Comparison of ENCODE assay signal across 15 mouse cellular contexts in the genomic region with DNA sequence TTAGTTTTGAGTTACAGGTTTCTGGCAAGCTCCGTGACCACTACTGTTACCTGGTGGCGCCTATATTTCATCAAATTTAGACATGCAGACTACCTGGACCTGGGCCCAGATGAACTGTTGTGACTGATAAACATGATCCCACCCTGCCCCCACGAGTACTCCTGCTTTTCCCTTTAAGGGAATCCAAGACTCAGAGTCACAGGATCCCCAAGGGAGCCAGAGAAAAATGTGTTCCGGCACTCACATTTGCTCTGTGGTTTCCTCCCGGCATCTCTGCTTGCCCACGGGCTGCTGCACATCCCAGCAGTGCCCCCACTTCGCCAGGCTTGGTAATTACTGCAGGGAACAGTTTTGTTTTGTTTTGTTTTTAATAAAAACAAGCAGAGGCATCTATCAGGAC. TPM values are rescaled to one million over a fixed set of nuclear protein-coding genes. Genes with fewer than 3 reads are reported as not detected.
DNase-seq lines count a peak whose midpoint lies in the region; ATAC-seq and TF ChIP-seq lines count a peak whose summit lies in the region.
"Had no signal": no experiment of that assay in that cellular context is flagged by ENCODE, and none has a peak within 500 bp of the region (broad histone marks: within the 10 kb centered on the region; RNA-seq: fewer than 3 reads in every experiment).

No protein-coding gene starts in this region.

- H3K27me3 ChIP-seq in Patski, result no peaks in the 10 kb centered on the region
- no peaks in the 10 kb centered on the region for H3K27me3 ChIP-seq in liver, postnatal 0 days (ENCODE audit: insufficient read depth, low read length)
- H3K27me3 ChIP-seq: CH12.LX; heart, embryonic 15.5 days had no signal

- TF ChIP-seq CTCF in Patski (IDR thresholded peaks at IDR 0.05), result no peak
- no peak for TF ChIP-seq CTCF in liver, postnatal 0 days (IDR thresholded peaks at IDR 0.05; ENCODE audit: low read depth)

- no peak overlapping the region for H3K4me3 ChIP-seq in liver, postnatal 0 days (ENCODE audit: low read depth, low read length)
- H3K4me3 ChIP-seq: heart, embryonic 15.5 days had no signal

- intact Hi-C loops in gastrocnemius, postnatal 14 days (cut with DNase I; ENCODE audit: low total_unique reads), result no loop called here
- intact Hi-C loops in gastrocnemius, postnatal 36 days (cut with DNase I), result no loop called here
- intact Hi-C loops in left cerebral cortex, postnatal 4 days (cut with DNase I), result no loop called here
- intact Hi-C loops in left cerebral cortex, postnatal 14 days (cut with DNase I), result no loop called here

- peak; percentile 10 for DNase-seq in gastrocnemius, postnatal 14 days
- DNase-seq in gastrocnemius, postnatal 36 days, result no peak
- peak; percentile 37 for DNase-seq in left cerebral cortex, postnatal 4 days
- no peak for DNase-seq in left cerebral cortex, postnatal 14 days (ENCODE audit: low spot score in 2 of 2)
- DNase-seq in Patski (ENCODE audit: low read depth, low spot score), result peak; percentile 47
- DNase-seq in kidney, postnatal 36 days, result peak; percentile 14 to 33
- DNase-seq in liver, postnatal 0 days, result no peak
- no peak for DNase-seq in thymus, postnatal 36 days
- DNase-seq: cerebellum, adult 18-20 months; layer of hippocampus, postnatal 36 days; liver; midbrain, embryonic 14.5 days had no signal

- TF ChIP-seq EP300 in liver, postnatal 0 days (IDR thresholded peaks at IDR 0.05; ENCODE audit: low read depth), result no peak

- H3K27ac ChIP-seq in liver, postnatal 0 days (ENCODE audit: low read depth), result no peak overlapping the region
- H3K27ac ChIP-seq: heart, embryonic 15.5 days; stomach, postnatal 0 days had no signal

- WGBS in liver, postnatal 0 days (ENCODE audit: insufficient replicate concordance), result 61% methylated on average over 7 of the region's 7 CpGs

- H3K9me3 ChIP-seq in liver, postnatal 0 days (ENCODE audit: low read length), result 0 out of 2 replicates have a peak, but pooled peaks cover 7% of the 10 kb centered on the region
- H3K9me3 ChIP-seq: heart, embryonic 15.5 days had no signal

- in situ Hi-C loops in Patski (cut with MboI; ENCODE audit: low pct_unique_long_range_greater_than_20kb), result no loop called here

- CTCF ChIA-PET in Patski (lab: Charles Lee), result no interaction called here

- POLR2A ChIA-PET in Patski (lab: Charles Lee), result interaction anchor here (0.6 kb wide), 1 partner anchor 42 kb away, joined by 5 read pairs; no protein-coding TSS in a partner anchor

- peak; percentile 39 for ATAC-seq in Patski
- no peak for ATAC-seq in liver, postnatal 0 days

- no peaks in the 10 kb centered on the region for H3K36me3 ChIP-seq in liver, postnatal 0 days (replicated peaks; ENCODE audit: insufficient read depth, low read length)
- H3K36me3 ChIP-seq: heart, embryonic 15.5 days had no signal

- H3K9ac ChIP-seq in liver, postnatal 0 days (replicated peaks), result no peak overlapping the region
- H3K9ac ChIP-seq: heart, embryonic 15.5 days had no signal

- no peak overlapping the region for H3K4me2 ChIP-seq in liver, postnatal 0 days (ENCODE audit: low read depth, low read length)
- H3K4me2 ChIP-seq: heart, embryonic 15.5 days had no signal

- H3K4me1 ChIP-seq in liver, postnatal 0 days (ENCODE audit: insufficient read depth), result 0 out of 2 replicates have a peak, but pooled peaks cover 2% of the 10 kb centered on the region

RNA-seq across cellular contexts. Expression of gene Metap1d, which starts 21.3 kb away (rescaled TPM):
- 10 to 100 TPM; 20.0 to 24.8 TPM for total RNA-seq in gastrocnemius, postnatal 14 days (2021)
- total RNA-seq in gastrocnemius, postnatal 36 days (2021), result 10 to 100 TPM; 27.3 to 29.6 TPM
- total RNA-seq in left cerebral cortex, postnatal 4 days (2021), result 10 to 100 TPM; 21.8 to 23.2 TPM
- total RNA-seq in left cerebral cortex, postnatal 14 days (2021), result 10 to 100 TPM; 14.4 to 14.6 TPM
- polyA plus RNA-seq in Patski (2021), result 39.8 TPM
- 21.1 and 21.7 TPM in 2 replicates for polyA plus RNA-seq in liver, postnatal 0 days (2015; fragmentation: Nextera tagmentation; extraction: Ambion mirVana)

RNA-seq across cellular contexts. Expression of gene Dlx1, which starts 53.6 kb away (rescaled TPM):
- total RNA-seq in gastrocnemius, postnatal 14 days (2021), result under 1 TPM in 1 of 2 experiments, not detected in 1; 0.09 TPM
- total RNA-seq in gastrocnemius, postnatal 36 days (2021), result not detected
- total RNA-seq in left cerebral cortex, postnatal 4 days (2021), result 10 to 100 TPM; 52.3 to 63.1 TPM
- total RNA-seq in left cerebral cortex, postnatal 14 days (2021), result 10 to 100 TPM; 20.7 to 24.2 TPM
- 1.8 TPM for polyA plus RNA-seq in Patski (2021)
- 0.06 and 0.09 TPM in 2 replicates for polyA plus RNA-seq in liver, postnatal 0 days (2015; fragmentation: Nextera tagmentation; extraction: Ambion mirVana)

Comparison
In these comparisons a context has a peak if more than half of its experiments do, and no peak if none do; other contexts are left out.
1. DNase-seq: peak in gastrocnemius, postnatal 14 days (single experiment), left cerebral cortex, postnatal 4 days (single experiment), Patski (single experiment) and kidney, postnatal 36 days (2 of 2); none in gastrocnemius, postnatal 36 days (0 of 2), left cerebral cortex, postnatal 14 days (0 of 2), liver, postnatal 0 days (single experiment) and thymus, postnatal 36 days (0 of 2).
2. RNA of gene Dlx1, which starts 53.6 kb away (total RNA-seq): 52.3 to 63.1 TPM in left cerebral cortex, postnatal 4 days and 20.7 to 24.2 TPM in left cerebral cortex, postnatal 14 days; 0.09 TPM in gastrocnemius, postnatal 14 days and not detected in gastrocnemius, postnatal 36 days; every median in the first group is over 10 times any median in the second.